Mouse (Mus musculus) C2C12 (cell line): ENCODE measurements at regions not wholly inside any gene's neighbourhood (a gene's known extent, or its start where the extent isn't known, plus 50 kb on each side); places are given as distances from the start of the nearest gene placed in this dataset.
"Not testable (repeated sequence)": the region's sequence is repeated elsewhere in the genome, so short reads cannot be mapped to it uniquely, and the experiment has no call there.

Experiments used
- H3K27me3 ChIP-seq: one replicate; pipeline ENCODE4 v1.6.1; 2011; ENCODE audit not compliant: control insufficient read depth, insufficient read depth, insufficient read length
- H3K36me3 ChIP-seq: one replicate; pipeline ENCODE4 v1.6.1; 2011; ENCODE audit not compliant: control insufficient read depth, insufficient read depth
- H3K4me3 ChIP-seq: one replicate; pipeline ENCODE4 v1.5.1; 2011; ENCODE audit warnings: mild to moderate bottlenecking, control low read depth; ENCODE audit not compliant: poor library complexity, insufficient read depth, severe bottlenecking
- H3K79me2 ChIP-seq: one replicate; pipeline ENCODE4 v1.6.1; 2011; ENCODE audit not compliant: control insufficient read depth, insufficient read depth
- H3K79me3 ChIP-seq: one replicate; pipeline ENCODE4 v1.6.1; 2011; ENCODE audit warnings: low read depth, control low read depth
- H3ac ChIP-seq: one replicate; pipeline ENCODE3; 2011; ENCODE audit warnings: low read depth; ENCODE audit not compliant: control insufficient read depth, insufficient read length
- CEBPB ChIP-seq: IDR thresholded peaks from one replicate; pipeline ENCODE4 v1.6.1; 2011; ENCODE audit warnings: low read depth, mild to moderate bottlenecking, control low read depth, moderate library complexity
- CTCF ChIP-seq: IDR thresholded peaks from one replicate; pipeline ENCODE4 v1.5.1; 2011; ENCODE audit not compliant: control insufficient read depth, insufficient read depth, insufficient read length
- FOSL1 ChIP-seq: IDR thresholded peaks from one replicate; pipeline ENCODE4 v1.8.0; 2011; ENCODE audit warnings: mild to moderate bottlenecking, low read length; ENCODE audit not compliant: poor library complexity, insufficient read depth, severe bottlenecking
- MAX ChIP-seq: IDR thresholded peaks from one replicate; pipeline ENCODE4 v1.6.1; 2011; ENCODE audit warnings: mild to moderate bottlenecking, control low read depth
- MYOD1 ChIP-seq: IDR thresholded peaks from one replicate; pipeline ENCODE4 v1.6.1; 2011; ENCODE audit warnings: low read depth; ENCODE audit not compliant: control insufficient read depth, insufficient read length
- MYOG ChIP-seq: IDR thresholded peaks from one replicate; pipeline ENCODE4 v1.6.1; 2011; ENCODE audit not compliant: control insufficient read depth, insufficient read length; ENCODE audit errors: extremely low read depth
- USF1 ChIP-seq: IDR thresholded peaks from one replicate; pipeline ENCODE4 v1.6.1; 2011; ENCODE audit warnings: low read depth, mild to moderate bottlenecking, control low read depth, moderate library complexity

DNA sequence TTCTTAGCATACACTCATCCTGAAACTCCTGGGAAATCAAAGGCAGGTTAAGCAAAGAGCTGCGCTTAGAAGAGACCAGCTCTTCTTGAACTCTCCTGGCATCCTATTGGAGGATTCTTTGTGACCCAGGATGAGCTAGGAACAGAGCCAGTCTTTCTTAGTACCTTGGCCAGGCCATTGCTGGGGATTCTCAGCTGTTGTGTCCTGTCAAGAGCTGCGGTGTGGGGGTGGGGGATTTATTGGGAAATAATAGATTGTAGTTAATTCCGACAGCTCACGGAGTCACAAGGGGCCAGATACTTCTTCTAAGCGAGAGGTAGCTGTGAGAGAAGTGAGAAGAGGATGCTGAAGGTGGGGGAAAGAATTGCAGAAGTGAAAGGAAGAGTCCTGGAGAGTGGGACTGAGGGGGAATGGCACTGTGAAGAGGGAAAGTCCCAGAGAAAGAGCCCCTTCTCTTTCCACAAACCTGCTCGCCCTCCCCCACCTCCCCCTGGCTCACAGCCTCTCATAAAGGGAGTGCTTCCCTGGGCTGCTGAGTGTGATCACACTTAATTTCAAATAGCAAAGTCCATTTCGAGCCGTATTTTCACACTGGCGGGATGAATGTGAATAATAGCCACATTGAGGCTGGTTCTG lies 129.8 kb downstream of the Gm5426 start:
- Histone ChIP-seq H3K36me3 (no peaks in the 10 kb centered on the region), H3K27me3 (no peaks in the 10 kb centered on the region), H3ac (no peak overlapping the region), H3K79me3 (no peaks in the 10 kb centered on the region), H3K79me2 (no peaks in the 10 kb centered on the region), H3K4me3 (no peak overlapping the region)
- no peak for TF ChIP-seq FOSL1
- peak; percentile 74 for TF ChIP-seq MYOD1

DNA sequence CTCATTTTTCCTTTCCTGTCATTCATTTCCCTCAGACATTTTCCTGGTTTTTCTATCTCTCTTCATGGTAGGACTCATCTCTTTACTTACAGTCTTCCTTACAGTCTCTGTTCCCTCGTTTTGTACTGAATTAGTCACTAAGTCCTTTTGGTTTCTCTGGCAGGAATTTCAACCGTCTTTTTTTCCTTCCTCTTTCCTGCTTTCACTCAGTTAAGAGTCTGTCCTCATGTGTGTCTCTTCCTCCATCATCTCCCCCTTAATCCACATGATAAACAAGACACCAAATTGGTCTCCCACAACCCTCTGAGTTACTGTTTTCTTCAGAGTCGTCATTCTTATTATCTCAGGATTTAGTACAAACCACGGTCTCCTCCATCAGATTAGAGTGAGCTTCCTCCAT lies 131.2 kb downstream of the Gm5426 start:
- Histone ChIP-seq H3K27me3 (no peaks in the 10 kb centered on the region), H3K4me3 (no peak overlapping the region), H3K36me3 (no peaks in the 10 kb centered on the region), H3ac (no peak overlapping the region), H3K79me3 (no peaks in the 10 kb centered on the region), H3K79me2 (no peaks in the 10 kb centered on the region)
- TF ChIP-seq MYOD1 (no peak), USF1 (no peak), MAX (no peak), CTCF (no peak), CEBPB (no peak), MYOG (no peak), FOSL1 (no peak)

GRCm38 (mm10) chr10:96273607-96274365 lies 137.4 kb downstream of the Gm5426 start:
- no peak overlapping the region for H3K4me3 ChIP-seq
- H3K79me2 ChIP-seq: no peaks in the 10 kb centered on the region
- H3K27me3 ChIP-seq: no peaks in the 10 kb centered on the region
- no peak overlapping the region for H3ac ChIP-seq
- H3K79me3 ChIP-seq: no peaks in the 10 kb centered on the region
- TF ChIP-seq CTCF: no peak
- peak; percentile 29 for TF ChIP-seq USF1
- peak; percentile 68 for TF ChIP-seq MYOD1
- TF ChIP-seq CEBPB: no peak
- no peak for TF ChIP-seq FOSL1
- TF ChIP-seq MYOG: no peak
- no peak for TF ChIP-seq MAX
- no peaks in the 10 kb centered on the region for H3K36me3 ChIP-seq

DNA sequence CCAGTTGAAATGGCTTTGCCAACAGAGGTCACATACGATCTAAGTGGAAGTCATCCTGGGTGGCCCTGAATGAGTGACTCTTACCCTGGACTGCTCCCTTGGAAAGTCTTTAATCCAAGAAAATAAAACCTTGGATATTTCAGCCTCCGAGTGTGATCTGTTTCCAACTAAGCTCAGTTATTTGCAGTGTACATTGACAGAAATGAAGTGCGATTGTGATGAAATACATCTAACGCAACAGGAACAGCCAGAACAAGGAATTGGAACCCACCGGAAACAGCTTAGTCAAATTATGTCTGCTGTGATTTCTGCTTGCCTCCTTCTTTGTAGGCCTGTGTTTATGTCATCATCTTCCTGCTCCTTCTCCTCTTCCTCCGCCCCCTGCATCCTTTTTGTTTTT lies 143.7 kb downstream of the Gm5426 start:
- no peak overlapping the region for H3K4me3 ChIP-seq
- H3K36me3 ChIP-seq: no peaks in the 10 kb centered on the region
- H3ac ChIP-seq: no peak overlapping the region
- no peaks in the 10 kb centered on the region for H3K79me3 ChIP-seq
- H3K79me2 ChIP-seq: no peaks in the 10 kb centered on the region
- H3K27me3 ChIP-seq: no peaks in the 10 kb centered on the region
- no peak for TF ChIP-seq MYOD1
- no peak for TF ChIP-seq USF1
- TF ChIP-seq CEBPB: no peak
- no peak for TF ChIP-seq CTCF
- TF ChIP-seq MAX: no peak
- TF ChIP-seq FOSL1: no peak
- no peak for TF ChIP-seq MYOG

DNA sequence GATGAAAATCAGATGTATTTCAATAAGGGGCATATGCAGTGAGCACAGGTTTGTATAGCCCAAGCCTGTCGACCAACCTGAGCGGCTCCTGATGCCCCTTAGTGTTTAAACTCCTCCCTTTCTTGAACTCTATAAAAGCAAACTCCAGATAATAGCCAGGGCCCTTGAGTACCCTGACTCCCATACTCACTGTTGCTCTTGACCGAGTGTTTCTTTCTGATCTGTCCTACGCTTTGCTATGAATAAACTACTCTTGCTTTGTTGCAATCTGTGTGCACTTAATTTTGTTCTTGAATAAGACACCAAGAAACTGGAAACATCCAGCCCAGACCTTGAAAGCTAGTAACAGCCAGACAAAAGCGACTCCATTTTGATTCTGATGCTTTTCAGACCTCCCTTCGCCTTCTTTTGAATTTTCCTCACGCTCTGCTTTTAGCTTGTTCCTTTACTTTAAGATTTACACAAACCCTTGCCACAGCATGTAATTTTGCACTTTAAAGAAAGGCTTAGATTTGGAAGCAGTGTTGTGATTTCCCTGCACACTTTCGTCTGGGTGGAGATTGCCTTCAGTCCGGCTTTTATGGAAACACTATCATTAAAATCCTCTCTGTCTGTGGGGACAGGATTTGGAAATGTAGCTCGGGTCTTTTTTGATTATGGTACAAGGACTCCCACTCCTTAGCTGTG lies 149.1 kb downstream of the Gm5426 start:
- Histone ChIP-seq H3ac (no peak overlapping the region), H3K27me3 (no peaks in the 10 kb centered on the region), H3K79me2 (no peaks in the 10 kb centered on the region), H3K79me3 (no peaks in the 10 kb centered on the region), H3K36me3 (no peaks in the 10 kb centered on the region), H3K4me3 (no peak overlapping the region)
- TF ChIP-seq FOSL1 (no peak), MYOD1 (no peak), CEBPB (no peak), MYOG (no peak), USF1 (no peak), MAX (no peak), CTCF (no peak)

DNA sequence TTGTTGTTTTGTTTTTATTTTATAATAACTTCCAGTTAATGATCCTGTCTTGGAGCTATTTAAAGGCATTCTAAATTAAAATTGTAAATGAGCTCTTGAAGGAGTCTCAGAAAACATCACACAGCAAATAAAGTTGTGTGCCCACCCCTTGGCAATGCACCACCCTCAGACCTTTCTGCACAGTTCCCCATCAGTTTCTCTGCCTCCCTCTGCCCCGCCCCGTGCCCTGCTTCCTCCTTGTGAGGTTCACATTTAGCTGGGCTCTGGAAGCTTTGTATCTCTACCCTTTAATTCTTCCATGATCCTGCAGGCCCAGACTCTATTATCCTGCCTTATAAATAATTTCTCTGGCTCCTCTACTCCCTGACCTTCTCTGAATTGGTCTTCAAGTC lies 149.7 kb downstream of the Gm5426 start:
- H3K79me3 ChIP-seq: no peaks in the 10 kb centered on the region
- TF ChIP-seq MYOG: no peak
- no peak for TF ChIP-seq MYOD1
- no peak for TF ChIP-seq USF1
- TF ChIP-seq CEBPB: no peak
- TF ChIP-seq FOSL1: no peak
- H3K79me2 ChIP-seq: no peaks in the 10 kb centered on the region
- H3K27me3 ChIP-seq: no peaks in the 10 kb centered on the region
- H3ac ChIP-seq: no peak overlapping the region
- no peak overlapping the region for H3K4me3 ChIP-seq
- no peaks in the 10 kb centered on the region for H3K36me3 ChIP-seq

DNA sequence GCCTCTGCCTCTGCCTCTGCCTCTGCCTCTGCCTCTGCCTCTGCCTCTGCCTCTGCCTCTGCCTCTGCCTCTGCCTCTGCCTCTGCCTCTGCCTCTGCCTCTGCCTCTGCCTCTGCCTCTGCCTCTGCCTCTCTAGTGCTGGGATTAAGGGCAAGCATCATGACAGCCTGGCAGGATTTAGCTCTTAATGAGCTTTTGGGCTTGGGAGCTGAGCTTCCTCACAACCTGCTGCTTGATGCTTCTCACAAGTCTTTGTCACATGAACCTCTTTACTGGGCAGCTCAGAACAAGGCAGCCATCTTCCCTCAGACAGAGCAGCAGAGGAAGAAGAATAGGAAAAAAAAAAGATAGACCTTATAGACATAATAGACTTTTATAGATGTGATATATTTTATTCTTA lies 152.6 kb downstream of the Gm5426 start:
- not testable (repeated sequence) for H3K27me3 ChIP-seq, H3K79me3 ChIP-seq, H3ac ChIP-seq, H3K4me3 ChIP-seq, H3K79me2 ChIP-seq, H3K36me3 ChIP-seq
